Mouse (Mus musculus): ENCODE results near the gene Gm9. TPM values are rescaled to one million over a fixed set of nuclear protein-coding genes. Genes with fewer than 3 reads are reported as not detected.
"Not testable (repeated sequence)": the region's sequence is repeated elsewhere in the genome, so short reads cannot be mapped to it uniquely, and the experiment has no call there.

The Gm9 gene
- not detected in 2 replicates for polyA plus RNA-seq (2015; fragmentation: Nextera tagmentation; extraction: Ambion mirVana)

GRCm38 (mm10) chrX:37210941-37211340 lies at the start of gene Gm9:
TSS of gene Gm9 (minus strand) at chrX:37211041.
- Histone ChIP-seq H3K27ac (ENCODE audit: low read length) (no peak within 1 kb of the TSS), H3K27me3 (ENCODE audit: control insufficient read depth, insufficient read depth, low read length) (no peaks in the 10 kb centered on the region), H3K9me3 (replicated peaks; ENCODE audit: control insufficient read depth, low read length) (no peaks in the 10 kb centered on the region), H3K4me3 (replicated peaks; ENCODE audit: low read length) (no peak within 1 kb of the TSS), H3K9ac (ENCODE audit: low read length) (no peak within 1 kb of the TSS), H3K36me3 (ENCODE audit: control insufficient read depth, insufficient read depth, low read length) (no peaks in the 10 kb centered on the region), H3K4me2 (ENCODE audit: low read depth, low read length) (no peak within 1 kb of the TSS), H3K4me1 (ENCODE audit: control insufficient read depth, insufficient read depth, low read length) (no peaks in the 10 kb centered on the region)
- 81% methylated on average over 10 of the region's 10 CpGs for WGBS
- no peak for ATAC-seq (ENCODE audit: insufficient read depth, low FRiP score)

- H3K27ac ChIP-seq (ENCODE audit: low read length); H3K9me3 ChIP-seq (replicated peaks; ENCODE audit: control insufficient read depth, low read length); H3K4me3 ChIP-seq (replicated peaks; ENCODE audit: low read length); H3K9ac ChIP-seq (ENCODE audit: low read length); H3K4me2 ChIP-seq (ENCODE audit: low read depth, low read length); H3K36me3 ChIP-seq (ENCODE audit: control insufficient read depth, insufficient read depth, low read length); ATAC-seq (ENCODE audit: insufficient read depth, low FRiP score); H3K27me3 ChIP-seq (ENCODE audit: control insufficient read depth, insufficient read depth, low read length); H3K4me1 ChIP-seq (ENCODE audit: control insufficient read depth, insufficient read depth, low read length): not testable (repeated sequence)
- 100% methylated on average over 1 of the region's 3 CpGs for WGBS
Measured at GRCm38 (mm10) chrX:37249619-37250018, 38.8 kb upstream of the Gm9 start, which contains the start of gene Rhox3a. TSS of gene Rhox3a (plus strand) at chrX:37249919.

GRCm38 (mm10) chrX:37244676-37245075 lies 33.8 kb upstream of the Gm9 start, which contains the start of gene Rhox2a:
TSS of gene Rhox2a (plus strand) at chrX:37244976.
- not testable (repeated sequence) for H3K9ac ChIP-seq (ENCODE audit: low read length); H3K4me1 ChIP-seq (ENCODE audit: control insufficient read depth, insufficient read depth, low read length); H3K36me3 ChIP-seq (ENCODE audit: control insufficient read depth, insufficient read depth, low read length); H3K4me2 ChIP-seq (ENCODE audit: low read depth, low read length); H3K27ac ChIP-seq (ENCODE audit: low read length); ATAC-seq (ENCODE audit: insufficient read depth, low FRiP score); H3K27me3 ChIP-seq (ENCODE audit: control insufficient read depth, insufficient read depth, low read length); H3K4me3 ChIP-seq (replicated peaks; ENCODE audit: low read length); H3K9me3 ChIP-seq (replicated peaks; ENCODE audit: control insufficient read depth, low read length)
- WGBS: no CpG with 5 or more reads among the region's 9 CpGs

- not testable (repeated sequence) for H3K27ac ChIP-seq (ENCODE audit: low read length); H3K4me1 ChIP-seq (ENCODE audit: control insufficient read depth, insufficient read depth, low read length); H3K9me3 ChIP-seq (replicated peaks; ENCODE audit: control insufficient read depth, low read length); H3K27me3 ChIP-seq (ENCODE audit: control insufficient read depth, insufficient read depth, low read length); H3K4me2 ChIP-seq (ENCODE audit: low read depth, low read length); H3K4me3 ChIP-seq (replicated peaks; ENCODE audit: low read length); H3K9ac ChIP-seq (ENCODE audit: low read length); H3K36me3 ChIP-seq (ENCODE audit: control insufficient read depth, insufficient read depth, low read length); ATAC-seq (ENCODE audit: insufficient read depth, low FRiP score)
- 50% methylated on average over 1 of the region's 1 CpGs for WGBS
Measured at GRCm38 (mm10) chrX:37222158-37222557, 11.3 kb upstream of the Gm9 start, which contains the start of gene Rhox1. TSS of gene Rhox1 (minus strand) at chrX:37222258.

GRCm38 (mm10) chrX:37198676-37199075 lies 12.2 kb downstream of the Gm9 start:
- Histone ChIP-seq H3K4me3 (replicated peaks; ENCODE audit: low read length) (no peak overlapping the region), H3K4me2 (ENCODE audit: low read depth, low read length) (no peak overlapping the region), H3K9ac (ENCODE audit: low read length) (no peak overlapping the region), H3K9me3 (replicated peaks; ENCODE audit: control insufficient read depth, low read length) (no peaks in the 10 kb centered on the region), H3K27me3 (ENCODE audit: control insufficient read depth, insufficient read depth, low read length) (no peaks in the 10 kb centered on the region), H3K4me1 (ENCODE audit: control insufficient read depth, insufficient read depth, low read length) (no peaks in the 10 kb centered on the region), H3K36me3 (ENCODE audit: control insufficient read depth, insufficient read depth, low read length) (no peaks in the 10 kb centered on the region), H3K27ac (ENCODE audit: low read length) (no peak overlapping the region)
- ATAC-seq (ENCODE audit: insufficient read depth, low FRiP score): no peak
- 49% methylated on average over 8 of the region's 8 CpGs for WGBS

GRCm38 (mm10) chrX:37191744-37192379 lies 19.0 kb downstream of the Gm9 start:
- no peak overlapping the region for H3K27ac ChIP-seq (ENCODE audit: low read length)
- H3K9ac ChIP-seq (ENCODE audit: low read length): peak overlapping the region; percentile 71
- no peaks in the 10 kb centered on the region for H3K9me3 ChIP-seq (replicated peaks; ENCODE audit: control insufficient read depth, low read length)
- H3K4me3 ChIP-seq (replicated peaks; ENCODE audit: low read length): peak overlapping the region; percentile 62
- no peaks in the 10 kb centered on the region for H3K36me3 ChIP-seq (ENCODE audit: control insufficient read depth, insufficient read depth, low read length)
- 21% methylated on average over 28 of the region's 28 CpGs for WGBS
- H3K27me3 ChIP-seq (ENCODE audit: control insufficient read depth, insufficient read depth, low read length): no peaks in the 10 kb centered on the region
- no peaks in the 10 kb centered on the region for H3K4me1 ChIP-seq (ENCODE audit: control insufficient read depth, insufficient read depth, low read length)
- H3K4me2 ChIP-seq (ENCODE audit: low read depth, low read length): peak overlapping the region; percentile 61
- ATAC-seq (ENCODE audit: insufficient read depth, low FRiP score): no peak

- H3K4me3 ChIP-seq (replicated peaks; ENCODE audit: low read length): peak within 1 kb of the TSS; percentile 62
- H3K4me2 ChIP-seq (ENCODE audit: low read depth, low read length): peak within 1 kb of the TSS; percentile 62
- no peaks in the 10 kb centered on the region for H3K9me3 ChIP-seq (replicated peaks; ENCODE audit: control insufficient read depth, low read length)
- H3K36me3 ChIP-seq (ENCODE audit: control insufficient read depth, insufficient read depth, low read length): no peaks in the 10 kb centered on the region
- peak; percentile 90 for ATAC-seq (ENCODE audit: insufficient read depth, low FRiP score)
- no peaks in the 10 kb centered on the region for H3K4me1 ChIP-seq (ENCODE audit: control insufficient read depth, insufficient read depth, low read length)
- peak within 1 kb of the TSS; percentile 71 for H3K9ac ChIP-seq (ENCODE audit: low read length)
- no peaks in the 10 kb centered on the region for H3K27me3 ChIP-seq (ENCODE audit: control insufficient read depth, insufficient read depth, low read length)
- H3K27ac ChIP-seq (ENCODE audit: low read length): peak within 1 kb of the TSS; percentile 13
- WGBS: 16% methylated on average over 63 of the region's 63 CpGs
Measured at GRCm38 (mm10) chrX:37191105-37191743, 19.6 kb downstream of the Gm9 start, which contains the start of the genes Ndufa1 and Rnf113a1. TSS of gene Ndufa1 (minus strand) at chrX:37191163. TSS of gene Rnf113a1 (plus strand) at chrX:37191245.

- Histone ChIP-seq H3K27me3 (ENCODE audit: control insufficient read depth, insufficient read depth, low read length) (no peaks in the 10 kb centered on the region), H3K4me2 (ENCODE audit: low read depth, low read length) (peak overlapping the region; percentile 62), H3K27ac (ENCODE audit: low read length) (no peak overlapping the region), H3K9me3 (replicated peaks; ENCODE audit: control insufficient read depth, low read length) (no peaks in the 10 kb centered on the region), H3K9ac (ENCODE audit: low read length) (peak overlapping the region; percentile 71), H3K36me3 (ENCODE audit: control insufficient read depth, insufficient read depth, low read length) (no peaks in the 10 kb centered on the region), H3K4me3 (replicated peaks; ENCODE audit: low read length) (peak overlapping the region; percentile 62), H3K4me1 (ENCODE audit: control insufficient read depth, insufficient read depth, low read length) (no peaks in the 10 kb centered on the region)
- 19% methylated on average over 20 of the region's 20 CpGs for WGBS
- no peak for ATAC-seq (ENCODE audit: insufficient read depth, low FRiP score)
Measured at GRCm38 (mm10) chrX:37190755-37191104, 20.1 kb downstream of the Gm9 start.

GRCm38 (mm10) chrX:37184401-37184800 lies 26.4 kb downstream of the Gm9 start:
- 55% methylated on average over 8 of the region's 8 CpGs for WGBS
- H3K36me3 ChIP-seq (ENCODE audit: control insufficient read depth, insufficient read depth, low read length); H3K27me3 ChIP-seq (ENCODE audit: control insufficient read depth, insufficient read depth, low read length); H3K9me3 ChIP-seq (replicated peaks; ENCODE audit: control insufficient read depth, low read length); H3K4me2 ChIP-seq (ENCODE audit: low read depth, low read length); ATAC-seq (ENCODE audit: insufficient read depth, low FRiP score); H3K4me3 ChIP-seq (replicated peaks; ENCODE audit: low read length); H3K4me1 ChIP-seq (ENCODE audit: control insufficient read depth, insufficient read depth, low read length); H3K9ac ChIP-seq (ENCODE audit: low read length); H3K27ac ChIP-seq (ENCODE audit: low read length): not testable (repeated sequence)
